Mouse (Mus musculus): Measurements from ENCODE around the gene Sdad1. TPM values are rescaled to one million over a fixed set of nuclear protein-coding genes. Genes with fewer than 3 reads are reported as not detected.

The Sdad1 gene
- polyA plus RNA-seq, 1 experiment from 2014 or later, result 37.4 TPM

- peak; percentile 72; the same call in 1 of the 2 replicates for ATAC-seq (ENCODE audit: low read depth)
- no peaks in the 10 kb centered on the region for H3K36me3 ChIP-seq (ENCODE audit: control insufficient read depth, insufficient read depth, low read length)
- no peaks in the 10 kb centered on the region for H3K9me3 ChIP-seq (ENCODE audit: control insufficient read depth, low read length)
- DNase-seq (ENCODE audit: low spot score), result peak; percentile 68
- H3K9ac ChIP-seq (ENCODE audit: low read depth, low read length), result no peak overlapping the region
- H3K4me1 ChIP-seq (ENCODE audit: control insufficient read depth, insufficient read depth, low read length), result peaks cover 5% of the 10 kb centered on the region; the same call in 1 of the 2 replicates
- H3K4me3 ChIP-seq (ENCODE audit: low read depth, low read length), result no peak overlapping the region
- H3K4me2 ChIP-seq (ENCODE audit: low read depth, low read length), result no peak overlapping the region
- 28% methylated on average over 4 of the region's 4 CpGs for WGBS
- H3K27ac ChIP-seq (replicated peaks; ENCODE audit: low read depth, low read length), result no peak overlapping the region
- H3K27me3 ChIP-seq (replicated peaks; ENCODE audit: control insufficient read depth, insufficient read depth, low read length), result no peaks in the 10 kb centered on the region
Observed at GRCm38 (mm10) chr5:92263761-92264359, 46.4 kb downstream of the Sdad1 start.

DNA sequence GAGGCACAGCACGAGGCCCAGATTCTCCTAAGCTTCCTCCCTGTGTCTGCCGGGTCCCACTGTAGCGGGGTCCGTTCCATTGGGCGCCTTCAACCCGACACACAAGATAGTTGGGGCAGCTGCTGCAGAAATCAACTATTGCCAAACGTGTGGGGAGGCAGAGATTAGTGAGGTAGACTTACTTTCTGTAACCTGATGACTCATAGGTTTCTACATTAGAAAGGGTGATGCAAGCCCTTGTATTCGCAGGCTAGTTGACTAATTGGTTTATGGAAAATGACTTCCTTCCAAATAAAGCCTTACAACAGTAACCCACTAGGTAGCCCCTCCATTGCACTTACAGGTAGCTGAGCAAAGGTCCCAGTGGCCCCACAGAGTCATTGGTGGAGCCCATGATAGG, 47.6 kb downstream of the Sdad1 start:
- ATAC-seq (ENCODE audit: low read depth) (no peak), DNase-seq (ENCODE audit: low spot score) (no peak)
- WGBS, result 84% methylated on average over 8 of the region's 8 CpGs
- Histone ChIP-seq H3K9ac (ENCODE audit: low read depth, low read length) (no peak overlapping the region), H3K4me1 (ENCODE audit: control insufficient read depth, insufficient read depth, low read length) (peaks cover 5% of the 10 kb centered on the region; the same call in 1 of the 2 replicates), H3K4me3 (ENCODE audit: low read depth, low read length) (no peak overlapping the region), H3K27me3 (replicated peaks; ENCODE audit: control insufficient read depth, insufficient read depth, low read length) (no peaks in the 10 kb centered on the region), H3K27ac (replicated peaks; ENCODE audit: low read depth, low read length) (no peak overlapping the region), H3K36me3 (ENCODE audit: control insufficient read depth, insufficient read depth, low read length) (no peaks in the 10 kb centered on the region), H3K9me3 (ENCODE audit: control insufficient read depth, low read length) (no peaks in the 10 kb centered on the region), H3K4me2 (ENCODE audit: low read depth, low read length) (no peak overlapping the region)

DNA sequence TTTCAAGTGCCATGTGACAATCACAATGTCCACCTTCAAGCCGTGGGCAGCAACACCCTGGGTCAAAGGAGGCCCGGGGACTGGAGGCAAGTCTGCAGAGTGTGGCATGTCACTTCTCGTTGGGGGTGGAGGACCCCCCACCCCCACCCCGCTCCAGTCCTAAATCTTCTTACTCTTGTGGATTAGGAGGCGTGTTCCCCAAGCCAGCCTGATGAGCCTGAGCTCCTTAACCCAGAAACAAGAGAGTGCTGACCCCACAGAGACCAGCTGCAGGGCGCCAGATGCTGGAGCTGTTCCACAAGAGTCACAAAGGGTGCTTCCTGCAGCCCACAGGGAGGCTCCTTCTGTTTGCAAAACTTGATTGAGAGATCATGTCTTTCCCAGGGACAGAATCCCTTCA, 54.1 kb downstream of the Sdad1 start, which contains the start of gene Ppef2:
TSS of gene Ppef2 (minus strand) at position 61 of the 400 bp plus-strand sequence.
- Histone ChIP-seq H3K4me1 (ENCODE audit: control insufficient read depth, insufficient read depth, low read length) (no peaks in the 10 kb centered on the region), H3K9ac (ENCODE audit: low read depth, low read length) (no peak within 1 kb of the TSS), H3K27ac (replicated peaks; ENCODE audit: low read depth, low read length) (no peak within 1 kb of the TSS), H3K27me3 (replicated peaks; ENCODE audit: control insufficient read depth, insufficient read depth, low read length) (no peaks in the 10 kb centered on the region), H3K36me3 (ENCODE audit: control insufficient read depth, insufficient read depth, low read length) (no peaks in the 10 kb centered on the region), H3K4me3 (ENCODE audit: low read depth, low read length) (no peak within 1 kb of the TSS), H3K9me3 (ENCODE audit: control insufficient read depth, low read length) (no peaks in the 10 kb centered on the region), H3K4me2 (ENCODE audit: low read depth, low read length) (no peak within 1 kb of the TSS)
- ATAC-seq (ENCODE audit: low read depth) (no peak), DNase-seq (ENCODE audit: low spot score) (no peak)
- 5% methylated on average over 5 of the region's 6 CpGs for WGBS

GRCm38 (mm10) chr5:92254476-92254875, 55.8 kb downstream of the Sdad1 start:
- WGBS, result 73% methylated on average over 6 of the region's 6 CpGs
- DNase-seq (ENCODE audit: low spot score) (no peak), ATAC-seq (ENCODE audit: low read depth) (no peak)
- Histone ChIP-seq H3K27me3 (replicated peaks; ENCODE audit: control insufficient read depth, insufficient read depth, low read length) (no peaks in the 10 kb centered on the region), H3K36me3 (ENCODE audit: control insufficient read depth, insufficient read depth, low read length) (no peaks in the 10 kb centered on the region), H3K27ac (replicated peaks; ENCODE audit: low read depth, low read length) (no peak overlapping the region), H3K4me2 (ENCODE audit: low read depth, low read length) (no peak overlapping the region), H3K4me1 (ENCODE audit: control insufficient read depth, insufficient read depth, low read length) (no peaks in the 10 kb centered on the region), H3K4me3 (ENCODE audit: low read depth, low read length) (no peak overlapping the region), H3K9me3 (ENCODE audit: control insufficient read depth, low read length) (0 out of 2 replicates have a peak, but pooled peaks cover 9% of the 10 kb centered on the region), H3K9ac (ENCODE audit: low read depth, low read length) (no peak overlapping the region)

DNA sequence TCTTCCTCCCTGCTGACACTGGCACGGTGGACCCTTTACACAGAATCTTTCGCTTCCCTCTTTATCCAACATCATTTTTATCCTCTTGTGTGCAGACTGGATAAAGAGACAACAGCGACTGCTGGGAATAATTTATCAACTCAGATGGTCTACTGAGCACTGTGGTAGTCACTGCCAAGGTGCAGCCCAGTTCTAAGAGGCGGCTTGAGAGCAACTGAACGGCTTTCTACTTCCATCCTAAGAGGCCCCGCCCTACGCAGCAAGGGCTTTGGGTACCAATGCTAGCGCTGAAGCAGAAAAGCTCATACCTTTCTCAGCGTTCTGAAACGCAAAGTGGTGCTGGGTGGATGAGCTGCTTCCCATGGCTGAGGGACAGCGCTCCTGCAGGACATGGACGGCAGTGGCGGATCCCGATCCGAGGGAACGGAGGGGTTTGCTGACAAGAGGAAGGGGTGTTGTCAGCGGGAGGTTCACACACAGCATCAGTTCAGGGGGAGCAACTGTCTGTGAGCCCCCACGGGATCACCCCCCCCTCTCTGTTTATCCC, 57.4 kb downstream of the Sdad1 start:
- 0 out of 2 replicates have a peak overlapping the region, but pooled peaks have one; percentile 21 for H3K4me2 ChIP-seq (ENCODE audit: low read depth, low read length)
- 0 out of 2 replicates have a peak, but pooled peaks cover 13% of the 10 kb centered on the region for H3K9me3 ChIP-seq (ENCODE audit: control insufficient read depth, low read length)
- no peak overlapping the region for H3K27ac ChIP-seq (replicated peaks; ENCODE audit: low read depth, low read length)
- H3K4me1 ChIP-seq (ENCODE audit: control insufficient read depth, insufficient read depth, low read length), result no peaks in the 10 kb centered on the region
- no peaks in the 10 kb centered on the region for H3K36me3 ChIP-seq (ENCODE audit: control insufficient read depth, insufficient read depth, low read length)
- H3K9ac ChIP-seq (ENCODE audit: low read depth, low read length), result no peak overlapping the region
- H3K4me3 ChIP-seq (ENCODE audit: low read depth, low read length), result no peak overlapping the region
- WGBS, result 18% methylated on average over 18 of the region's 18 CpGs
- ATAC-seq (ENCODE audit: low read depth) (peak; percentile 30; the same call in 1 of the 2 replicates), DNase-seq (ENCODE audit: low spot score) (peak; percentile 31)
- no peaks in the 10 kb centered on the region for H3K27me3 ChIP-seq (replicated peaks; ENCODE audit: control insufficient read depth, insufficient read depth, low read length)

DNA sequence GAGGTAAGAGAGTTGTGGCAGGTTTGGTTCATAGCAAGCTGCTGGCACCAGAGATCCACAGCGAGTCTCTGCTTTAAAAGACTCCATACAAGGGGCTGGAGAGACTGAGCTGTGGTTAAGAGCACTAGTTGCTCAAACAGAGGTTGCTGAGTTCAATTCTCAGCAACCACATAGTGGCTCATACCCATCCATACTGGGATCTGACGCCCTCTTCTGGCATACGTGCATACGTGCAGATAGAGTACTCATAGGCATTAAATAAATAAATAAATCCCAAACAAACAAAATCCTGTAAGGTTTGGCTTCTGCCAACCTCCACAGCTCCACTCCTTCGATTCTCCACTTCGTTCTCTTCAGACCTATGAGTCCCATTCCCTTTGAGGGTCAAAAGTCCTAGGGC, 58.2 kb downstream of the Sdad1 start:
- Histone ChIP-seq H3K4me3 (ENCODE audit: low read depth, low read length) (no peak overlapping the region), H3K27ac (replicated peaks; ENCODE audit: low read depth, low read length) (no peak overlapping the region), H3K4me1 (ENCODE audit: control insufficient read depth, insufficient read depth, low read length) (no peaks in the 10 kb centered on the region), H3K4me2 (ENCODE audit: low read depth, low read length) (no peak overlapping the region), H3K36me3 (ENCODE audit: control insufficient read depth, insufficient read depth, low read length) (no peaks in the 10 kb centered on the region), H3K9me3 (ENCODE audit: control insufficient read depth, low read length) (0 out of 2 replicates have a peak, but pooled peaks cover 13% of the 10 kb centered on the region), H3K9ac (ENCODE audit: low read depth, low read length) (no peak overlapping the region), H3K27me3 (replicated peaks; ENCODE audit: control insufficient read depth, insufficient read depth, low read length) (no peaks in the 10 kb centered on the region)
- ATAC-seq (ENCODE audit: low read depth) (no peak), DNase-seq (ENCODE audit: low spot score) (no peak)
- WGBS, result 94% methylated on average over 6 of the region's 6 CpGs

DNA sequence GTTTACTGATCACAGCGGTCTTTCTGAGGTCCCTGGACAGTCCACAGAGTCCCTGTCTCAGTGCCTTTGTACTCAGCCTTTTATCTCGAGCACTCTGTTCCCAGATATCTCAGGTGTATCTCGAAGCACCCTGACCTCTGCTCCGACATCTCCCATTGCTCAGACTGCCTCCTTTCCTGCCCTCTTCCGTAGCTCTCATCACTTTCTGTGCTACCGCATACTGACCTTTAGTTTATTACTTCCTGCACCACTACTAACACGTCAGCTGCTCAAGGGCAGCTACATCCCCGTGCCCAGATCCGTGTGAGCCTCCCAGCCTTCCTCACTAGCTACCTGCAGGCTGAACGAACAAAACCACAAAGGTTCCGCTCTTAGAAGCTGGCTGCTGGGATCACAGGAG, 61.7 kb downstream of the Sdad1 start:
- ATAC-seq (ENCODE audit: low read depth) (no peak), DNase-seq (ENCODE audit: low spot score) (no peak)
- Histone ChIP-seq H3K4me3 (ENCODE audit: low read depth, low read length) (no peak overlapping the region), H3K9me3 (ENCODE audit: control insufficient read depth, low read length) (0 out of 2 replicates have a peak, but pooled peaks cover 13% of the 10 kb centered on the region), H3K27me3 (replicated peaks; ENCODE audit: control insufficient read depth, insufficient read depth, low read length) (no peaks in the 10 kb centered on the region), H3K36me3 (ENCODE audit: control insufficient read depth, insufficient read depth, low read length) (no peaks in the 10 kb centered on the region), H3K9ac (ENCODE audit: low read depth, low read length) (no peak overlapping the region), H3K4me2 (ENCODE audit: low read depth, low read length) (no peak overlapping the region), H3K27ac (replicated peaks; ENCODE audit: low read depth, low read length) (no peak overlapping the region), H3K4me1 (ENCODE audit: control insufficient read depth, insufficient read depth, low read length) (no peaks in the 10 kb centered on the region)
- WGBS, result 80% methylated on average over 11 of the region's 11 CpGs

DNA sequence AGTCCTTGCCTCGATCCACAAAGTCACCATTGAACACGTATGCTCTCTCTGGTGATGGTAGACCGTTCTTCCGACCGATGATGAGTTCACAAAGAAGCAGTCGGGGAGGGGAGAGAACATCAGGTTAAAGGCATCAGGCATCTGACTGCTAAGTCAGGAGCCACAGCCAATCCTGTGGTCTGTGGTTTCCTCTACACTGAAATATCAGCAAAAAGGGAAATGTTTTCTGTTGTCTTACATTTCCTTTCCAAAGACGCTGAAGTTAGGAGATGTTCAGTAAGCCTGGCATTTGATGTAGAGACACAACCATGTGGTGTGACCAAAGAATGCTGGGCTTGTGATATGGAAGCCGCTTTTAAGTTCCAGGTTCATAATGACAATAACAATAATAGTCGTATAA, 64.8 kb downstream of the Sdad1 start:
- DNase-seq (ENCODE audit: low spot score) (no peak), ATAC-seq (ENCODE audit: low read depth) (no peak)
- Histone ChIP-seq H3K36me3 (ENCODE audit: control insufficient read depth, insufficient read depth, low read length) (no peaks in the 10 kb centered on the region), H3K4me1 (ENCODE audit: control insufficient read depth, insufficient read depth, low read length) (no peaks in the 10 kb centered on the region), H3K27me3 (replicated peaks; ENCODE audit: control insufficient read depth, insufficient read depth, low read length) (no peaks in the 10 kb centered on the region), H3K9ac (ENCODE audit: low read depth, low read length) (no peak overlapping the region), H3K4me3 (ENCODE audit: low read depth, low read length) (no peak overlapping the region), H3K27ac (replicated peaks; ENCODE audit: low read depth, low read length) (no peak overlapping the region), H3K9me3 (ENCODE audit: control insufficient read depth, low read length) (0 out of 2 replicates have a peak, but pooled peaks cover 13% of the 10 kb centered on the region), H3K4me2 (ENCODE audit: low read depth, low read length) (no peak overlapping the region)
- WGBS, result 86% methylated on average over 9 of the region's 9 CpGs

GRCm38 (mm10) chr5:92244900-92245299, 65.4 kb downstream of the Sdad1 start:
- ATAC-seq (ENCODE audit: low read depth), result no peak
- H3K9ac ChIP-seq (ENCODE audit: low read depth, low read length), result no peak overlapping the region
- H3K4me3 ChIP-seq (ENCODE audit: low read depth, low read length), result no peak overlapping the region
- H3K27ac ChIP-seq (replicated peaks; ENCODE audit: low read depth, low read length), result no peak overlapping the region
- 99% methylated on average over 2 of the region's 2 CpGs for WGBS
- no peak for DNase-seq (ENCODE audit: low spot score)
- no peak overlapping the region for H3K4me2 ChIP-seq (ENCODE audit: low read depth, low read length)
- H3K9me3 ChIP-seq (ENCODE audit: control insufficient read depth, low read length), result 0 out of 2 replicates have a peak, but pooled peaks cover 8% of the 10 kb centered on the region
- no peaks in the 10 kb centered on the region for H3K27me3 ChIP-seq (replicated peaks; ENCODE audit: control insufficient read depth, insufficient read depth, low read length)
- no peaks in the 10 kb centered on the region for H3K4me1 ChIP-seq (ENCODE audit: control insufficient read depth, insufficient read depth, low read length)
- H3K36me3 ChIP-seq (ENCODE audit: control insufficient read depth, insufficient read depth, low read length), result no peaks in the 10 kb centered on the region

Measured in embryonic facial prominence, embryonic 14.5 days (tissue).